Mouse (Mus musculus) embryonic facial prominence, embryonic 13.5 days (tissue): Measurements from ENCODE around the gene Taf3. TPM values are rescaled to one million over a fixed set of nuclear protein-coding genes. Genes with fewer than 3 reads are reported as not detected.

Source experiments
- ATAC-seq: fragments of 200-750 bp; cut with Nextera tagmentation; 2 replicates; pipeline ENCODE4 v1.8.0; 2017; ENCODE audit warnings: low read depth; ENCODE audit not compliant: insufficient number of reproducible peaks, insufficient read depth, low FRiP score, low TSS enrichment
- H3K27ac ChIP-seq: fragments of 300-500 bp; sonication (generic); 2 replicates; pipeline ENCODE4 v1.5.1; 2015; ENCODE audit warnings: moderate library complexity, mild to moderate bottlenecking, inconsistent platforms
- H3K27me3 ChIP-seq: fragments of 300-500 bp; sonication (generic); 2 replicates; pipeline ENCODE4 v1.6.1; 2015; ENCODE audit warnings: mild to moderate bottlenecking, inconsistent platforms
- H3K36me3 ChIP-seq: fragments of 300-500 bp; sonication (generic); 2 replicates; pipeline ENCODE4 v1.6.1; 2015; ENCODE audit warnings: mild to moderate bottlenecking, inconsistent platforms
- H3K4me1 ChIP-seq: fragments of 300-500 bp; sonication (generic); 2 replicates; pipeline ENCODE4 v1.6.1; 2015; ENCODE audit warnings: inconsistent platforms
- H3K4me2 ChIP-seq: fragments of 300-500 bp; sonication (generic); 2 replicates; pipeline ENCODE4 v1.6.1; 2015; ENCODE audit warnings: moderate library complexity, mild to moderate bottlenecking, inconsistent platforms
- H3K4me3 ChIP-seq: fragments of 300-500 bp; sonication (generic); 2 replicates; pipeline ENCODE4 v1.5.1; 2015; ENCODE audit warnings: mild to moderate bottlenecking, inconsistent platforms
- H3K9ac ChIP-seq: fragments of 300-500 bp; sonication (generic); 2 replicates; pipeline ENCODE4 v1.6.1; 2015; ENCODE audit warnings: mild to moderate bottlenecking, inconsistent platforms
- H3K9me3 ChIP-seq: fragments of 300-500 bp; sonication (generic); 2 replicates; pipeline ENCODE4 v1.6.1; 2016; ENCODE audit warnings: inconsistent platforms
- WGBS: fragments of 180-500 bp; shearing (Covaris S2); methylation state at CpG from one replicate; pipeline ENCODE4 v1.1.7; 2015; ENCODE audit warnings: mixed read lengths; 5-methylcytosine and 5-hydroxymethylcytosine counted together
- polyA plus RNA-seq: library from polyadenylated mRNA; unstranded; fragments of >200 nt; fragmentation: Nextera tagmentation; extraction: Ambion mirVana; gene quantifications from 2 replicates; pipeline ENCODE4 v1.2.1, GENCODE M21; 2015

Taf3 gene
- polyA plus RNA-seq, 1 experiment from 2014 or later = 16.3 TPM

- Histone ChIP-seq H3K4me2 (peak overlapping the region; percentile 11; the same call in 1 of the 2 replicates), H3K4me3 (peak overlapping the region; percentile 13), H3K9me3 (no peaks in the 10 kb centered on the region), H3K27ac (no peak overlapping the region), H3K4me1 (peaks cover 23% of the 10 kb centered on the region), H3K27me3 (peaks cover 94% of the 10 kb centered on the region), H3K36me3 (no peaks in the 10 kb centered on the region), H3K9ac (no peak overlapping the region)
- ATAC-seq = no peak
- WGBS = 5% methylated on average over 7 of the region's 7 CpGs
These were observed 161.3 kb downstream of the Taf3 start for GRCm38 (mm10) chr2:9886921-9887610.

DNA sequence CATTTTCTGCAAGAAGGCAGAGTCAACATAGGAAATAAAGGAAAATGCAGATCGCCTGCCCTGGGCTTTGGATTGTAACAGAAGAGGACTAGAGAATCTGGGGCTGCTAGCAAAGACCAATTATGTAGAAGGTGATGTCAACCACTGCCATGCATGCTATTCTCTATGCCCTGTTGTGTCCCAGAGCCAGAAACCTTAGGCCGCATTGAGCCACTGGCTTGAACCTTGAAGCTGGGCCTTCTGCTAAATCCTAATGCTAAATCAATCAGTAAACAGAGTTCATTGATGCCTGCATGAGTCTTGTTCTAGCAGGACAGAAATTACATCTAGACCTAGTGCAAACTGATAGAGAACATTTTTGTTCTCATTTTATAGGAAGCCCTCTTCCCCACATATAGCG, 162.4 kb downstream of the Taf3 start:
- peaks cover 98% of the 10 kb centered on the region for H3K27me3 ChIP-seq
- WGBS = 26% methylated on average over 3 of the region's 3 CpGs
- no peaks in the 10 kb centered on the region for H3K9me3 ChIP-seq
- no peak for ATAC-seq
- H3K4me3 ChIP-seq = no peak overlapping the region
- no peaks in the 10 kb centered on the region for H3K36me3 ChIP-seq
- no peak overlapping the region for H3K4me2 ChIP-seq
- H3K4me1 ChIP-seq = peaks cover 33% of the 10 kb centered on the region
- no peak overlapping the region; the same call in 1 of the 2 replicates for H3K9ac ChIP-seq
- no peak overlapping the region for H3K27ac ChIP-seq

GRCm38 (mm10) chr2:9885217-9885770, 163.1 kb downstream of the Taf3 start:
- Histone ChIP-seq H3K4me3 (no peak overlapping the region), H3K4me2 (no peak overlapping the region), H3K4me1 (peaks cover 40% of the 10 kb centered on the region), H3K36me3 (no peaks in the 10 kb centered on the region), H3K27ac (no peak overlapping the region), H3K27me3 (peaks cover 98% of the 10 kb centered on the region), H3K9me3 (no peaks in the 10 kb centered on the region), H3K9ac (no peak overlapping the region)
- 10% methylated on average over 14 of the region's 14 CpGs for WGBS
- no peak for ATAC-seq

DNA sequence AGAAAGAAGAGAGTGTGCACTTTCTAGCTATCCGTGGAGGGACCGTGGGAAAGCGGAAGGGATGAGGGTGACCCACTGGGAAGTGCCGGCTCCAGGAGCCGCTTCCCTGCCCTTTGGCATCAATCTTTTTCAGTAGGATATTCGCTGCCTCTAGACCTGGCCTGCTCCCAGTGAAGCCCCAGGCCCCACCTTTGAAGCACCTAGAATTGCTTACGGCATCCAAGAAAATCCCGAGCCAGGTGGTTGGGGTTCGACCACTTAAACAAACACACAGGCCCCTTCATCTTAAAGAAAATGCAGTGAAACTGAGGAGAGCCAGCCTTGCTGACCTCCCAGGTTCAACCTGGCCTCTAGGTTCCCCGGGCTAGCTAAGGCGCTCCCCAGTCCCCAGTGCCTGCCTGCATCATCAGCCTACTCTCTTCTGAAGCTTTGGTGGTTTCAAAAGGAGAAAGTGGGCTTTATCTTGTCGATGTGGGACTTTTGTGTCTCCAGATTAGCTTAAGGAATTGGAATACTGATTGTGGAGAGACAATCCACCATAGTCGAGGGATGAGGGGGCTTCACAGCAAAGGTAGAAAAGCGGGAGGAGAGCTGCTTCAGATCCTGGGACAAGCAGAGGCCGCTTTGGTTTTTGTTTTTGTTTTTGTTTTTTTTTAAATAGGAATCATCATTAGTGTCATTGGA, 163.7 kb downstream of the Taf3 start:
- 7% methylated on average over 15 of the region's 15 CpGs for whole genome bisulfite sequencing
- H3K4me3 ChIP-seq = peak overlapping the region; percentile 54
- peak overlapping the region; percentile 90 for H3K4me2 ChIP-seq
- no peak for ATAC-seq
- H3K27me3 ChIP-seq = peaks cover 98% of the 10 kb centered on the region
- H3K9me3 ChIP-seq = no peaks in the 10 kb centered on the region
- H3K4me1 ChIP-seq = peaks cover 41% of the 10 kb centered on the region
- H3K9ac ChIP-seq = 0 out of 2 replicates have a peak overlapping the region, but pooled peaks have one; percentile 16
- no peak overlapping the region for H3K27ac ChIP-seq
- no peaks in the 10 kb centered on the region for H3K36me3 ChIP-seq

- H3K4me3 ChIP-seq = peak overlapping the region; percentile 54
- peaks cover 41% of the 10 kb centered on the region for H3K4me1 ChIP-seq
- H3K9me3 ChIP-seq = no peaks in the 10 kb centered on the region
- peaks cover 98% of the 10 kb centered on the region for H3K27me3 ChIP-seq
- WGBS = under 1% methylated on average over 27 of the region's 27 CpGs
- H3K9ac ChIP-seq = 0 out of 2 replicates have a peak overlapping the region, but pooled peaks have one; percentile 16
- H3K27ac ChIP-seq = no peak overlapping the region
- peak overlapping the region; percentile 90 for H3K4me2 ChIP-seq
- ATAC-seq = no peak
- H3K36me3 ChIP-seq = no peaks in the 10 kb centered on the region
These were observed 164.4 kb downstream of the Taf3 start for GRCm38 (mm10) chr2:9883803-9884532.

DNA sequence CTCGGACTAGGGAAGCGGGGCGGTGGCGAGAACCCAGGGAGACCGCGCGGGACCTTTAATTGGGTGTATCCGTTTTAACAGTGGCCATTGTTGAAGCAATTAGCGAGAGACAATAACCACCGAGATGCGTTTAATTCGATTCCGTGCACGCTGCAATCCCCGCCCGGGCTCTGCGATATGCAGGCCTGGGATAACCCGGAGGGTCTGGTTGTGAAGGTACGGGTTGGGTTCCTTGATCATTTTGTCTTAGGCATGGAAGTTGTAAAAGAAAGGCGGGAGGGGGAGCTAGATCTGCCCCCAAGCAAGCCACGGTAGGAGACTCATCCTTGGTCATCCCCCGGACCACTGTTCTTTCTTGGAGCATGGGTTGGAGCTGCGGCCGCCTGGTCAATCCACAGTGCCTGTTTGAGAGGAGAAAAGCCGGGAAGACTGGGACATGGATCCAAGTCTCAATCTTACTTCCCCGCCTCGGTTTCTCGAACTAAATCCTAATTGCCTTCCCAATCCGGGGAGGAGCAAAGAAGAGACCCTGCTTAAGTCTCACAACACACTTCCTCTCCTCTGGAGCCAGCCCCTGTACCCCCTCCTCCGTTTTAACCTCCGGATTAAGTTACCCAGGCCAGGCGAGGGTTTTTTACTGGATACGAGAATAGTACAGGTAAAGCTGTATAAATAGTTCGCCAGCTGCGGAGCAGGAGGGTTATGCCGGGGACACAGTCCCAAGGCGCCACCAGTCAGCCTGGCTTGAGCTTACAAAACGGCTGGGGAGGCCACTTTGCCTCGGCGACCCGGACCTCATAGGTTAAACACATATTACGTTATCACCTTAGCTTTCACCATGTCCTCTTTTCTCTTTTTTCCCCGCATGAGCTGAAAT, 165.2 kb downstream of the Taf3 start:
- H3K9me3 ChIP-seq = no peaks in the 10 kb centered on the region
- no peaks in the 10 kb centered on the region for H3K36me3 ChIP-seq
- WGBS = under 1% methylated on average over 43 of the region's 43 CpGs
- peak overlapping the region; percentile 66 for H3K9ac ChIP-seq
- peaks cover 44% of the 10 kb centered on the region for H3K4me1 ChIP-seq
- no peak for ATAC-seq
- peak overlapping the region; percentile 54 for H3K4me3 ChIP-seq
- peak overlapping the region; percentile 81; the same call in 1 of the 2 replicates for H3K27ac ChIP-seq
- H3K27me3 ChIP-seq = peaks cover 95% of the 10 kb centered on the region
- peak overlapping the region; percentile 90 for H3K4me2 ChIP-seq

DNA sequence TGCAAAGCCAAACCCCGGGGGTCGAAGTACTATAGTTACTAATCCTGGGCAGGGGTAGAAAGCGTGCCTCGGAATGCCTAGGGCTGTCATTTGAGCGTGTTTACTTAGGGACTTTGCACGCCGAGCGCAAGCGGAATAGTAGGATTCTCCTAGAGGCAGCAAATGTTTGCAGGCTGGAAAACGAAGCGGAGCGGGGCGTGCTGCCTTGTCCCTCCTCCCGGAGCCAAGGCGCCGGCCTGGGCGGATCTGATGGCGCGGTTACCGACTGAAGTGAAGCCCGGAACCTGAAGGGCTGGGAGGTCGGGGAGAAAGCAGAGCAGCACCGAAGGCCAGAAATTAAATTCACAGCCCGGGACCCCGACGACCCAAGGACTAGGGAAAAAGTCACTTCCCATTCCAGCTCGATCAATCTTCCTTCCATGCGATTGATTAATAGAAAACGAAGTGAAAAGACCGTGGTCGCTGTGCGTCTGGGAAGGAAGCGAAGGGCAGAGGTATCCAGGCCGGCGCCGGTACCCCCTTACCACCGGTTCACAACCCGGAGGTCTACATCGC, 165.9 kb downstream of the Taf3 start:
- Histone ChIP-seq H3K9ac (peak overlapping the region; percentile 66), H3K4me1 (peaks cover 48% of the 10 kb centered on the region)

DNA sequence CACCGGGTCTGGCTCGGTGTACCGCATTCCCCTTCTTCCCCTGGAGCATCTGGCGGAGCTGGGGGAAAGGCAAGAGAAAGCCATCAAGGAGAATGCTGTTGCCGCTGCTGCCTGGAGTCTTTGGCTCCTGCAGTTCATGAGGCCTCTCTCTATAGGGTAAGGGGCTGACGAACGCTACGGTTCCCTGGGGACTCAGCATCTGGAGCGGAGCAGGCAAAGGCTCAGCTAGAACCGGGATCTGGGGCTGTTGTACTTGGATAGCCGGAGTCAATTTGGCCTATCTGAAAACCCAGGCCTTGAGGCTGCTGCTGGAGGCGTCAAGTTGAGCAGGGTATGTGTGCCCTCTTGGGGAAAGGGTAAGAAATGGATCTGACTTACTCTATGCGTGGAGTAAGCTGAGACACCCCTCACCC, 166.8 kb downstream of the Taf3 start:
- peak overlapping the region; percentile 54 for H3K4me3 ChIP-seq
- 2% methylated on average over 13 of the region's 13 CpGs for WGBS
- 0 out of 2 replicates have a peak, but pooled peaks have one; percentile 2 for ATAC-seq
- H3K9me3 ChIP-seq = no peaks in the 10 kb centered on the region
- H3K36me3 ChIP-seq = no peaks in the 10 kb centered on the region
- H3K9ac ChIP-seq = peak overlapping the region; percentile 64
- peak overlapping the region; percentile 90 for H3K4me2 ChIP-seq
- H3K4me1 ChIP-seq = peaks cover 51% of the 10 kb centered on the region
- peak overlapping the region; percentile 81 for H3K27ac ChIP-seq
- H3K27me3 ChIP-seq = peaks cover 93% of the 10 kb centered on the region

More for the DNA sequence above, 165.9 kb downstream of the Taf3 start:
- H3K36me3 ChIP-seq = no peaks in the 10 kb centered on the region
- peaks cover 93% of the 10 kb centered on the region for H3K27me3 ChIP-seq
- peak overlapping the region; percentile 90 for H3K4me2 ChIP-seq
- under 1% methylated on average over 39 of the region's 39 CpGs for WGBS
- H3K27ac ChIP-seq = peak overlapping the region; percentile 81; the same call in 1 of the 2 replicates
- H3K9me3 ChIP-seq = no peaks in the 10 kb centered on the region
- H3K4me3 ChIP-seq = peak overlapping the region; percentile 54
- no peak for ATAC-seq

DNA sequence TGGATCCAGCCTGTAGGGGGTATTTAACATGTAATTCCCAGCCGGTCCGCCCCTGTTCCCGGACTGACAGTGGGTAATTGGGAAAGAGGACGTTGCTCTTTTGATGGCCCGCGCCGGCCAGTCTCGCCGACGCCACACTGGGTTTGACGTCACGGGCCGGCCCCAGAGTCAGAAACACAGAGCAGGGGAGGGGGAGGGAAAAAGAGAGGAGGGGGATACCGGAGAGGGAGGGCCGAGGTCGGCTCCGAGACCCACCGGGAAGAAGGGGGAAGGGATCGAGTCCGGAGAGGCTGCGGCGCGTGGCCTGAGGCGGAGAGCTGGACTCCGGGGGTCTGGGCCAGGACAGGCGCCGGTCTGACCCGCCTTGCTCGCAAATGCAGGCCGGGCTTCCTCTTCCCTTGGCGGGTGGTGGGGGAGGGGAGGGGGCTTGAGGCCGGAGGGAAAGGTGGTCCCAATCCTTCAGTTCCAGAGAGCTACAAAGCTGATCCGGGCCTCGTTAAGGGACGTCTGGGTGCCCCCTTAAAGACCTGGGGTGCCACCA, 167.3 kb downstream of the Taf3 start, which contains the start of gene 4930412O13Rik:
4930412O13Rik (plus strand) TSS at position 202 of the 541 bp plus-strand sequence.
- no peaks in the 10 kb centered on the region for H3K9me3 ChIP-seq
- H3K4me1 ChIP-seq = peaks cover 52% of the 10 kb centered on the region
- H3K27ac ChIP-seq = peak within 1 kb of the TSS; percentile 81
- peak within 1 kb of the TSS; percentile 54 for H3K4me3 ChIP-seq
- H3K9ac ChIP-seq = peak within 1 kb of the TSS; percentile 64
- ATAC-seq = no peak
- peak within 1 kb of the TSS; percentile 90 for H3K4me2 ChIP-seq
- peaks cover 93% of the 10 kb centered on the region for H3K27me3 ChIP-seq
- H3K36me3 ChIP-seq = no peaks in the 10 kb centered on the region
- WGBS = 0% methylated on average over 35 of the region's 35 CpGs

GRCm38 (mm10) chr2:9880271-9880670, 168.1 kb downstream of the Taf3 start:
- no peak for ATAC-seq
- H3K36me3 ChIP-seq = no peaks in the 10 kb centered on the region
- no peaks in the 10 kb centered on the region for H3K9me3 ChIP-seq
- peak overlapping the region; percentile 90 for H3K4me2 ChIP-seq
- no peak overlapping the region for H3K27ac ChIP-seq
- H3K27me3 ChIP-seq = peaks cover 93% of the 10 kb centered on the region
- peaks cover 52% of the 10 kb centered on the region for H3K4me1 ChIP-seq
- no peak overlapping the region for H3K9ac ChIP-seq
- WGBS = 6% methylated on average over 11 of the region's 11 CpGs
- H3K4me3 ChIP-seq = peak overlapping the region; percentile 54
